Mouse (Mus musculus) CH12.LX (cell line): Measurements from ENCODE around the gene Itpr2. TPM values are rescaled to one million over a fixed set of nuclear protein-coding genes. Genes with fewer than 3 reads are reported as not detected.
A peak's percentile ranks its signal among the peaks of the same experiment; 100 is the strongest.

Source experiments
- DNase-seq: peaks from one replicate; pipeline ENCODE4 v3.0.0-alpha.2; 2013; ENCODE audit errors: extremely low read depth
- H3K27ac ChIP-seq: 2 replicates; pipeline ENCODE4 v1.5.1; 2012; ENCODE audit warnings: low read depth, mild to moderate bottlenecking, control low read depth, moderate library complexity; ENCODE audit not compliant: insufficient read depth
- H3K27me3 ChIP-seq: replicated peaks from 2 replicates; pipeline ENCODE3; 2012; ENCODE audit warnings: inconsistent platforms
- H3K36me3 ChIP-seq, 2 experiments: replicated peaks in 1 of 2; 2 replicates each; pipeline versions ENCODE3 to v1.6.1; 2012; ENCODE audit warnings: inconsistent platforms in 1 of 2, low read length in 1 of 2, mild to moderate bottlenecking in 1 of 2, mixed read lengths in 1 of 2, moderate library complexity in 1 of 2; ENCODE audit not compliant: control insufficient read depth in 1 of 2, insufficient read depth in 1 of 2
- H3K4me1 ChIP-seq, 2 experiments: 2 replicates each; pipeline ENCODE4 v1.6.1; 2012; ENCODE audit warnings: inconsistent platforms in 1 of 2, moderate library complexity in 1 of 2; ENCODE audit not compliant: insufficient read depth in 2 of 2, control insufficient read depth in 1 of 2
- H3K4me2 ChIP-seq: 2 replicates; pipeline ENCODE4 v1.6.1; 2012; ENCODE audit warnings: low read depth, mild to moderate bottlenecking, control low read depth; ENCODE audit not compliant: poor library complexity, insufficient read depth, severe bottlenecking
- H3K4me3 ChIP-seq, 3 experiments: fragments of 150-350 bp in 1 of 3; sonication (generic) in 1 of 3; replicated peaks in 1 of 3; 2 replicates each; pipeline versions ENCODE3 to v1.5.1; 2011 to 2012; ENCODE audit warnings: low read depth in 2 of 3, low read length in 2 of 3, mild to moderate bottlenecking in 2 of 3, moderate library complexity in 2 of 3, control low read depth in 1 of 3, improper control_type of control experiment in 1 of 3, inconsistent platforms in 1 of 3, mixed read lengths in 1 of 3; ENCODE audit not compliant: poor library complexity in 1 of 3
- H3K79me2 ChIP-seq: replicated peaks from 2 replicates; pipeline ENCODE4 v1.6.1; 2012; ENCODE audit warnings: mild to moderate bottlenecking, moderate library complexity; ENCODE audit not compliant: control insufficient read depth, poor library complexity, insufficient read depth, severe bottlenecking; ENCODE audit errors: extremely low read depth
- H3K9ac ChIP-seq: 2 replicates; pipeline ENCODE4 v1.6.1; 2012; ENCODE audit warnings: low read depth, mild to moderate bottlenecking, control low read depth, moderate library complexity; ENCODE audit not compliant: insufficient read depth
- H3K9me3 ChIP-seq: replicated peaks from 2 replicates; pipeline ENCODE3; 2012; ENCODE audit warnings: low read length, inconsistent platforms, mixed read lengths
- E2F4 ChIP-seq: IDR thresholded peaks from 2 replicates; pipeline ENCODE4 v1.6.1; 2011; ENCODE audit warnings: low read depth, low read length, improper control_type of control experiment; ENCODE audit not compliant: insufficient replicate concordance
- EP300 ChIP-seq: IDR thresholded peaks from 2 replicates; pipeline ENCODE4 v1.6.1; 2011; ENCODE audit warnings: low read length, improper control_type of control experiment
- ETS1 ChIP-seq: conservative IDR thresholded peaks from 2 replicates; pipeline ENCODE4 v1.6.1; 2012; ENCODE audit warnings: low read depth, mild to moderate bottlenecking, inconsistent platforms, low read length, improper control_type of control experiment, moderate library complexity
- GABPA ChIP-seq: IDR thresholded peaks from 2 replicates; pipeline ENCODE4 v1.6.1; 2012; ENCODE audit warnings: low read depth, low read length, improper control_type of control experiment, inconsistent platforms; ENCODE audit not compliant: insufficient replicate concordance
- HCFC1 ChIP-seq: IDR thresholded peaks from 2 replicates; pipeline ENCODE4 v1.6.1; 2012; ENCODE audit warnings: low read depth, mild to moderate bottlenecking, inconsistent platforms, low read length, improper control_type of control experiment
- IRF4 ChIP-seq: IDR thresholded peaks from 2 replicates; pipeline ENCODE4 v1.6.1; 2014; ENCODE audit warnings: low read depth, mild to moderate bottlenecking, inconsistent platforms, low read length, improper control_type of control experiment
- JUND ChIP-seq: conservative IDR thresholded peaks from 2 replicates; pipeline ENCODE4 v1.6.1; 2011; ENCODE audit warnings: low read depth, low read length, improper control_type of control experiment
- KAT2A ChIP-seq: IDR thresholded peaks from 2 replicates; pipeline ENCODE4 v1.6.1; 2012; ENCODE audit warnings: low read length, improper control_type of control experiment, inconsistent platforms; ENCODE audit not compliant: insufficient replicate concordance
- MAFK ChIP-seq: IDR thresholded peaks from 2 replicates; pipeline ENCODE4 v1.6.1; 2011; ENCODE audit warnings: low read length, improper control_type of control experiment; ENCODE audit not compliant: insufficient replicate concordance
- MAX ChIP-seq: IDR thresholded peaks from 2 replicates; pipeline ENCODE4 v1.6.1; 2011; ENCODE audit warnings: low read length, improper control_type of control experiment
- MAZ ChIP-seq: IDR thresholded peaks from 2 replicates; pipeline ENCODE4 v1.6.1; 2012; ENCODE audit warnings: low read depth, mild to moderate bottlenecking, inconsistent platforms, low read length, improper control_type of control experiment, moderate library complexity
- MXI1 ChIP-seq: IDR thresholded peaks from 2 replicates; pipeline ENCODE4 v1.6.1; 2011; ENCODE audit warnings: mild to moderate bottlenecking, low read depth, low read length, improper control_type of control experiment
- PAX5 ChIP-seq: IDR thresholded peaks from 2 replicates; pipeline ENCODE4 v1.6.1; 2012; ENCODE audit warnings: low read length, inconsistent platforms, mixed read lengths
- RAD21 ChIP-seq: IDR thresholded peaks from 2 replicates; pipeline ENCODE4 v1.6.1; 2011; ENCODE audit warnings: low read depth, mild to moderate bottlenecking, low read length, improper control_type of control experiment, moderate library complexity
- SMC3 ChIP-seq: IDR thresholded peaks from 2 replicates; pipeline ENCODE4 v1.6.1; 2011; ENCODE audit warnings: low read depth, low read length, improper control_type of control experiment
- USF2 ChIP-seq: conservative IDR thresholded peaks from 2 replicates; pipeline ENCODE4 v1.6.1; 2011; ENCODE audit warnings: low read depth, low read length, improper control_type of control experiment
- ZC3H11A ChIP-seq: IDR thresholded peaks from 2 replicates; pipeline ENCODE4 v1.6.1; 2012; ENCODE audit warnings: low read depth, mild to moderate bottlenecking, inconsistent platforms, low read length, improper control_type of control experiment
- ZMIZ1 ChIP-seq: IDR thresholded peaks from 2 replicates; pipeline ENCODE4 v1.6.1; 2012; ENCODE audit warnings: low read depth, mild to moderate bottlenecking, inconsistent platforms, low read length, improper control_type of control experiment
- dilution Hi-C: fragments of 300-500 bp; cut with MboI; formaldehyde crosslinking; loops from 2 replicates; pipeline ENCODE4 v1.14.3; 2020; ENCODE audit warnings: low sequenced_read_pairs; ENCODE audit not compliant: extremely low pct_unique_long_range_greater_than_20kb, extremely low pct_ligation_motif_present
- in situ Hi-C: fragments of 300-500 bp; cut with MboI; formaldehyde crosslinking; loops from 3 replicates; pipeline ENCODE4 v1.14.3; 2019; ENCODE audit warnings: low sequenced_read_pairs, low pct_ligation_motif_present, low pct_unique_long_range_greater_than_20kb, mixed read lengths
- polyA plus RNA-seq: library from polyadenylated mRNA; unstranded; fragments of >175 nt; gene quantifications from 2 replicates; pipeline ENCODE4 v1.2.1, GENCODE M21; 2012; ENCODE audit warnings: low read depth; ENCODE audit not compliant: insufficient read length
- total RNA-seq, 2 experiments: library from RNA; depleted of rRNA; stranded (reverse); fragments of 300-350 nt in 1 of 2; fragments of >200 nt in 1 of 2; gene quantifications; 2 replicates each; pipeline ENCODE4 v1.2.3; 2012 to 2014

The Itpr2 gene
- total and polyA plus RNA-seq, 3 experiments: 3.5 to 8.9 (median 4.4) TPM

- peak; percentile 49; the same call in 1 of the 2 replicates for TF ChIP-seq ZMIZ1
- TF ChIP-seq, all 38 proteins: peak for 27
Measured at GRCm38 (mm10) chr6:146221371-146222336, 280.4 kb downstream of the Itpr2 start (continued).

GRCm38 (mm10) chr6:146220071-146220470, 282.0 kb downstream of the Itpr2 start:
- TF ChIP-seq MAFK: no peak
- TF ChIP-seq MXI1: no peak
- no peak for TF ChIP-seq USF2
- no peak for TF ChIP-seq PAX5
- TF ChIP-seq HCFC1: no peak
- TF ChIP-seq E2F4: no peak
- no peak for TF ChIP-seq ETS1
- no peak for TF ChIP-seq EP300
- no peak for TF ChIP-seq ZC3H11A
- no peak for TF ChIP-seq MAX
- TF ChIP-seq GABPA: no peak
- TF ChIP-seq KAT2A: no peak
- no peak for TF ChIP-seq IRF4
- no peak for TF ChIP-seq MAZ
- no peak for TF ChIP-seq JUND
- no peak for TF ChIP-seq SMC3
- no peak for TF ChIP-seq RAD21
- H3K4me3 ChIP-seq: no peak overlapping the region
- no peak overlapping the region for H3K9ac ChIP-seq
- DNase-seq: no peak
- dilution Hi-C loops (no loop called here), in situ Hi-C loops (no loop called here)
- peak overlapping the region; percentile 54; the same call in 1 of the 2 replicates for H3K27ac ChIP-seq
- peaks cover 21 to 53% of the 10 kb centered on the region in 2 experiments for H3K4me1 ChIP-seq
- H3K79me2 ChIP-seq: no peaks in the 10 kb centered on the region
- no peak overlapping the region for H3K4me2 ChIP-seq
- H3K9me3 ChIP-seq: no peaks in the 10 kb centered on the region
- H3K27me3 ChIP-seq: no peaks in the 10 kb centered on the region
- no peaks in the 10 kb centered on the region for H3K36me3 ChIP-seq
